Mouse (Mus musculus) telencephalon, adult 2 months (tissue): ENCODE results near the gene Padi3.

ENCODE experiments used
- DNase-seq: peaks from one replicate; pipeline ENCODE4 v3.0.0-alpha.2; 2011; ENCODE audit warnings: low read depth, low spot score

The Padi3 gene

GRCm38 (mm10) chr4:140780507-140780906 lies 29.9 kb downstream of the Padi3 start:
- DNase-seq, result no peak

DNA sequence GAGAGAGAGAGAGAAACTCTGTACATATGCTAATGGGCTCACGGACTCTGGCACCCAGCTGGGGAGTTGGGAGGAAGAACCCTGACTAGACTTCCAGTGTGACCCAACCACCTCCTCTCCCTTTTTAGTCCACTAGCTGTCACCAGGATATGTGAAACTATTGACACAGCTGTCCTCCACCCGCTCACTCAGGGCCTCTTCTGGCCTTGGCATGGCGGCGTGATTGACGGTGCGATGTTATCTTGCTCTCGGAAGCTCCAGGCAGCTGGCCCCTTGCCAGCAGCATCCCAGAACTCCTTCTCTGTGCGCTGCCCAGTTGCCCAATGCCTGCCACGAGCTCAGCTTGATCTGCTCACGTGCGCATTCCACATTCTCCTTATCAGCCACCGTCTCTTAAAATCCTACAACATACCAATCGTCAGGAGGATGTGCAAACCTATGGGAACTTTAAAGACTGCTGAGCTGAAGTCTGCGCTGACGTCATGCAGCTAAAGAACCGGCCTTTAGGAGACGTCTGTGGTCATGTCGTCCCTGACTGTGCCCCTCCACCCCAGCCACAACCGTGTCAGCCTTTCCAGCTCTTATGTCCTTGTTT lies 30.5 kb downstream of the Padi3 start:
- DNase-seq, result no peak

- no peak for DNase-seq
Measured at GRCm38 (mm10) chr4:140776623-140777022, 33.8 kb downstream of the Padi3 start.

- no peak for DNase-seq
Measured at GRCm38 (mm10) chr4:140775876-140776275, 34.6 kb downstream of the Padi3 start.

DNA sequence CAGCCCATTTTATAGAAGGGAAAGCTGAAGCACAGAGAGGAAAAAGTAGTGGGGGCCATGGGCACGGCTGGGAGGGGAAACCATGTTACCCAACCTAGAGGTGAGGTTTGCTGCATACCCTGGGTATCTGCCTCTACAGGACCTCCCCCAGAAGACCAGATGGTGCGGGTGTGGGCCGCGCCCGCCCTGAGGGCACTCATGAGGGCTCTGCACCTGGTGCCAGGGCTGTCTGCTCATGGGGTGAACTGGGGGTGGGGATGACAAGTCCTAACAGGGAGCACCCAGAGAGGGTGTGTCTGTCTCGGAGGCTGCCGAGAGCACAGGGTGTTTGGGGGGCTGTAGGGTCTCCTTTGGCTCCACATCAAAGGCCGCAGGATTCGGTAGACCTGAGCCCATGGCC lies 35.6 kb downstream of the Padi3 start:
- DNase-seq, result no peak

DNA sequence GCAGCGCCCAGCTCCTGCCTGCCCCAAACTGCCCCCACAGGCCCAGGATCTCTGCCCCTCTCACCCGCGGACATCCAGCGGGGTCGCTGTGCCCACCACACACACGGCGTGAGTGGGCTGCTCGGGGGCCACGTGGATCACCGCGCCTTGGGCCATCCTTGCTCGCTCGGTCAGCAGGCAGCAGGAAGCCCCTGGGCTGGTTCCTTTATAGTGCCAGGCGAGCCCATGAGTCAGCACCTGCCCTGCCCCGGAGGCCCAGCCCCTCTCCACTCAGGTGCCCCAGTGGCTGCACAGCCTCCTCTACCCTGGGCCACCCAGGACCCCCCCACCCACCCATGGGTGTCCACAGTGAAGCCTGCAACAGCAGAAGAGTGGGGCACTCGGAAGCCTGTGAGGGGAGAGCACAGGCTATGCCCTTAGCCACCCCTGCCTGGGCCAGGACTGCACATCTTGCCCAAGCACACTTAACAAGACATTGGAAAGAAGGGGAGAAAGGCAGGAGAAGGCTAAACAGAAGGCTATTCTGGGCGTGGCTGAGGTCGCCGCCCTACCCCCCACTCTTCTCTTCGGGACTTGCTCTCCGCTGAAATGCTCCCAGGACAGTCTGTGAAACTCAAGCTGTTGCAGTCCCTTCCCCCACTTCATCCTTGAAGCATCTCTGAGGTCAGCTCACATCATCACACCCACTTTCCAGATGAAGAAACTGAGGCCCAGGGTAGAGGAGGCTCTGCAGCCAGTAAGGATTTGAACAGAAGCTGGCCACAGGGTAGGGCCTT lies 36.2 kb downstream of the Padi3 start, which contains the start of gene Padi4:
TSS of gene Padi4 (minus strand) at position 212 of the 776 bp plus-strand sequence.
- no peak for DNase-seq

- DNase-seq, result no peak
Measured at GRCm38 (mm10) chr4:140771091-140771490, 39.4 kb downstream of the Padi3 start.

DNA sequence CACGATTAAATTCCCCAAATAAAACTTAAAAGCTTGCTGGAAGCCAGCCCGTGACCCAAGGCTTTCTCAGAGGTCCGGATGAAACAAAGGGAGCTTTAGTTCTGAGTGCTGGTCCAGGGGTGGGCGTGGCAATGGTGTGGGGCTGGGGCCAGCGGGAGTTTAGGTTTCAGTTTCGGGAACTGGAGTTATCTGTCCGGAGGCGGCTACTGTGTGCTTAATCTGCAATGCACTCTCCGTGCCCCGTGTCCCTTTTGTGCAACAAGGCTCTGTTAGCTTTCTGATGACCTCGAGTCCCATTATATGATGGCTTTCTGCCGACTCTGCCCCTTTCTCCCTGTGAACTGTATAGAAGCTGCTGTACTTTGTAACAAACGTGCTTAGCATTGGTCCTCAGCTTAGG lies 40.0 kb downstream of the Padi3 start:
- no peak for DNase-seq

GRCm38 (mm10) chr4:140768973-140769372 lies 41.5 kb downstream of the Padi3 start:
- DNase-seq, result no peak

GRCm38 (mm10) chr4:140765936-140766335 lies 44.5 kb downstream of the Padi3 start:
- DNase-seq, result no peak

- DNase-seq, result no peak
Measured at GRCm38 (mm10) chr4:140763158-140763557, 47.3 kb downstream of the Padi3 start.

DNA sequence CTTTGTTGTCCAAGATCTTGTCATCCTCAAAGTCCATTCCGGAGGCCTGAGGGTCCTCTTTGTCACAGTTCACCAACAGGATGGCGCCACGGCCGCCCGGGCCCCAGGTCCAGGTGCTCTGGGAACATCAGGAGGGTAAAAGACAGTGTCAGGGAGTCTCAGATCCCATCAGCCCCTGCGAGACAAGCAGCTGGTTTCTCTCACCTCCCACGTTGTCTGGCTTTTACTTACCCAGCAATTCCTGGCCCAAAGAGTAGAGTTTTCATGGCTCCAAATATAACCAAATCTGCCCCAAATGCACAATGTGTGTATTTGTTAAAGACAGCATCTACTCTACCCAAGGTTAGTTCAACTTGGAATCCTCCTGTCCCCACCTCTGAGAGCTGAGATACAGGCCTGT lies 48.8 kb downstream of the Padi3 start:
- DNase-seq, result no peak

DNA sequence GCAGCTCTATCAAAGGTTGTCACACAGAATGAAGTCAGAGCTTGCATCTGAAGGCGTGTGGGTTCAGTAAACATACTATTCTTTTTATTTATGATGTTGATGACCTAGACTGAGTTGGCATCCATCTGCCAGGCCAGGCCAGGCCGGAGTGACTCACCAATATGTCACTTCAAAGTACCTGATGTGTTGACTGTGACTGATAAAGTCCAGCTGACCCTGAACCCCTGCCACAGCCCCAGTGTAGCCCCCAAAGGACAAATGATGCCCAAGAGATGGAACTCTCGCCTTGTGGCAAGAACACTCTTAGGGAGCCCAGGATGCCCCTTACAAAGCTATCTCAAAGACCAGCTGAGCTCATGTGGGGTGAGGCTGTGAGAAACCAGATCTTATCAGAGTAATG lies 54.6 kb downstream of the Padi3 start:
- DNase-seq, result no peak

DNA sequence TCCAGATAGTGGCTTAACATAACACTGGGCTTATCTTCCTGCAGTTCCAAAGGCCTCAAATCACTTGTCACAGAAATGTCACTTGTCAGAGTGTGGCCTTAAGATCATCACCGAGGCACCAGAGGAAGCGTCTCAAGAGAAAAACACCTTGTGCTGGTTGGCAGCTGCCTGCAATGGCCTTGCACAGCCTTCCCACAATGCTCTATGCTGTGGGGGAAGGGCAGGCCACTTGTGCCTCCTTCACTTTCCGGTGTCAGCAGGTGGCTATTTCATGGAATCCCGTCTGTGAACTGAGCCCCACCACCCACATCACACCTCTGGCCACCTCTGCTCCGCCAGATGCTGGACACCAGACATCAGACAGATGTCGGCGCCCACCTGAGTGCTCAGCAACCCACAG lies 57.1 kb downstream of the Padi3 start:
- no peak for DNase-seq

- DNase-seq, result no peak
Measured at GRCm38 (mm10) chr4:140750328-140750727, 60.1 kb downstream of the Padi3 start.

DNA sequence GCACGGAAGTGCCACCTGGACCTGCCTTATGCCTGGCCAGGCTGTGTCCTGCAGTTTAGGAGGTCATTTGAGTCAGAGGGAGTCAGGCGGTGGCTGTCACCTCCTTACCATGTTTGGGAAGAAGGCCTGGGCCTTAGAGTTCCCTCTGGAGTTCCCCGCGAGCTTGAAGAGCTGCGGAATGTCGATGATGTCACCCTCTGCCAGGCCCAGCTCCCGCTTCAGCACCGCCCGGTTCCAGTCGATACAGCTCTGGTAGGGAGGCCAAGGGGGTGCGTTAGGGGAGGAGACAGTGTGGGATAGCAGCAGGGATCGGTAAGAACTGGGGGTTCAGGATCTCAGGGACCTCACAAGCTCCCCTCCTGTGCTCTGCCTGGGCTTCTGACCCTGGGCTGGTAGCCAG lies 62.5 kb downstream of the Padi3 start:
- DNase-seq, result no peak

- no peak for DNase-seq
Measured at GRCm38 (mm10) chr4:140744654-140745053, 65.8 kb downstream of the Padi3 start.

GRCm38 (mm10) chr4:140743086-140743485 lies 67.4 kb downstream of the Padi3 start:
- DNase-seq, result no peak

DNA sequence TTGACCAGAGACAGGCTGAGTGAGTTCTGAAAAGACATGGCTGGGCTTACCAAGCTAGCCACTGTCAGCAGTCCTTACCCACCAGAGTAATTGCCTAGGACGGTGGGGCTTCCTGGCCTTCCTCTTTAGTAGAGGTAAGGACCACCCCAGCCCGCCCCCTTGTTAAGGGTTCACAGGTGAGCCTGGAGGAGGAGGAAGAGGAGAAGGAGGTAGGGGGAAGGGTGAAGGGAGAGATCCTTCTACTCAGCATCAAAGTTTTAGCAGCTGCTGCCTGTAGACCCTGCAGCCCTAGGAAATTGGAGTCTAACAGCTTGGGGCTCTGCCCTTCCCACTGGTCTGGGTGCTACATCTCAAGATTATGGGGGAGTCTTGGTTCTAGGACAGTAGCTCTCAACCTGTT lies 67.9 kb downstream of the Padi3 start, which contains the start of gene Padi6:
TSS of gene Padi6 (minus strand) at position 101 of the 400 bp plus-strand sequence.
- DNase-seq, result no peak

DNA sequence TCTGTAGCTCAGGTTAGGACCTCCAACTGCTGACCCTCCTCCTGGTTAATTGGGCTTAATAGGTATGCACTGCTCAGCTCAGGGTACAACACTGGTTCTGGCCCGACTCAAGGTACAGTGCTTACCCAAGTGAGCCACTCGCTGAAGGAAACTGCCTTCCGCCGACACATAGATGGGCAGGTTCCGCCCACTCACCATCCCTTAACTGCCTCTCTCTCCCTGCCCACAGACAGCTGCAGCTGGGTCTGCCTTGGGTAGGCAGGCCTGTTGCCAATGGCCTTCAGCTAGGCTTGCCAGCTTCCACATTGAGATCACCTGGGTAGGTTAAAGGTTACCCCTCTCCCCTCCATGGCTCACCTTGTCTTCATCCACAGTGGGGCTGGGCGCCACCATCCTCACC lies 69.0 kb downstream of the Padi3 start:
- no peak for DNase-seq

- DNase-seq, result no peak
Measured at GRCm38 (mm10) chr4:140740655-140741054, 69.8 kb downstream of the Padi3 start.
